Mouse (Mus musculus) frontal cortex, postnatal 36 days (tissue): Measurements from ENCODE around the gene Tmem245.
"Not testable (repeated sequence)": the region's sequence is repeated elsewhere in the genome, so short reads cannot be mapped to it uniquely, and the experiment has no call there.

Experiments used
- DNase-seq, 2 experiments: peaks; one replicate each; pipeline ENCODE4 v3.0.0; 2022; ENCODE audit warnings: low spot score in 2 of 2

Tmem245 gene

GRCm38 (mm10) chr4:56930312-56930711, 16.9 kb downstream of the Tmem245 start:
- DNase-seq = no peak

- no peak for DNase-seq
Measured at GRCm38 (mm10) chr4:56926971-56927370, 20.3 kb downstream of the Tmem245 start.

- DNase-seq = no peak
Measured at GRCm38 (mm10) chr4:56922229-56922628, 25.0 kb downstream of the Tmem245 start.

- no peak for DNase-seq
Measured at GRCm38 (mm10) chr4:56915732-56916325, 31.4 kb downstream of the Tmem245 start.

- no peak for DNase-seq
Measured at GRCm38 (mm10) chr4:56914761-56915160, 32.5 kb downstream of the Tmem245 start.

- DNase-seq = no peak
Measured at GRCm38 (mm10) chr4:56914338-56914737, 32.9 kb downstream of the Tmem245 start.

- no peak for DNase-seq
Measured at GRCm38 (mm10) chr4:56912382-56913001, 34.7 kb downstream of the Tmem245 start.

GRCm38 (mm10) chr4:56909568-56909967, 37.7 kb downstream of the Tmem245 start:
- no peak for DNase-seq

- DNase-seq = no peak
Measured at GRCm38 (mm10) chr4:56907671-56908070, 39.6 kb downstream of the Tmem245 start.

GRCm38 (mm10) chr4:56906926-56907325, 40.3 kb downstream of the Tmem245 start:
- DNase-seq = no peak

- DNase-seq = no peak
Measured at GRCm38 (mm10) chr4:56905507-56905906, 41.7 kb downstream of the Tmem245 start.

- DNase-seq = no peak
Measured at GRCm38 (mm10) chr4:56901671-56902070, 45.6 kb downstream of the Tmem245 start.

GRCm38 (mm10) chr4:56899216-56899615, 48.0 kb downstream of the Tmem245 start:
- DNase-seq = no peak

- DNase-seq = no peak
Measured at GRCm38 (mm10) chr4:56897511-56897910, 49.7 kb downstream of the Tmem245 start.

- no peak for DNase-seq
Measured at GRCm38 (mm10) chr4:56894196-56894595, 53.0 kb downstream of the Tmem245 start.

- DNase-seq = no peak
Measured at GRCm38 (mm10) chr4:56892501-56893115, 54.6 kb downstream of the Tmem245 start.

- no peak for DNase-seq
Measured at GRCm38 (mm10) chr4:56888483-56888882, 58.8 kb downstream of the Tmem245 start.

- no peak for DNase-seq
Measured at GRCm38 (mm10) chr4:56886286-56886979, 60.8 kb downstream of the Tmem245 start.

- DNase-seq = no peak
Measured at GRCm38 (mm10) chr4:56880036-56880703, 67.1 kb downstream of the Tmem245 start.

- no peak for DNase-seq
Measured at GRCm38 (mm10) chr4:56878971-56879370, 68.3 kb downstream of the Tmem245 start.

GRCm38 (mm10) chr4:56870541-56870940, 76.7 kb downstream of the Tmem245 start:
- not testable (repeated sequence) for DNase-seq

- no peak for DNase-seq
Measured at GRCm38 (mm10) chr4:56867761-56868160, 79.5 kb downstream of the Tmem245 start.
